Mouse (Mus musculus) heart, adult 8-10 months (tissue): Measurements from ENCODE around the gene Hic1. TPM values are rescaled to one million over a fixed set of nuclear protein-coding genes. Genes with fewer than 3 reads are reported as not detected.

Experiments
- DNase-seq: peaks from one replicate; pipeline ENCODE4 v3.0.0; 2022; ENCODE audit warnings: low spot score
- microRNA-seq: library from miRNA; unstranded; fragments of <30 nt; microRNA quantifications from one replicate; pipeline ENCODE4 v1.2.0, GENCODE M21; 2022
- total RNA-seq, 4 experiments: library from RNA; stranded (reverse); gene quantifications; 2 replicates each; pipeline ENCODE4 v1.2.4; 2022

Gene Hic1
- total RNA-seq, 4 experiments from 2014 or later = 7.6 to 19.4 (median 16.8) TPM

DNA sequence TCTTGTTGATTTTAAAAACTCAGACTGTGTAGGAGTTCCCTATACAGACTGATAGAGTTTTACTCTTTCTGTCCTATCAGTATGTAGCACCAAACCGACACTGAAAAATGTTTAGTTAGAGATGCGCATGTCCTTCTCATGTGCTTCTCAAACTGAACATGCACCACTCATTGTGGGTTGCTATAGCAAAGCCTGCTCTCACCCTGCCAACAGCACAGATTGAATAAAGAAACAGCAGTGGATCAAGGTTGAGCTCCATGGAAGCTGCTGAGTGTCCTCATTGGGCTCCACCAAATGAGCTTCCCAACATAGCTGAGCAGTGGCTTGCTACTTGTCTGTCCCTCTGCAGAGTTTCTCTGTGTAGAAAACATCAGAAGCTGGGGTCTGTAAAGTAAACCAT, 51.2 kb downstream of the Hic1 start:
- DNase-seq = no peak

GRCm38 (mm10) chr11:75116379-75116778, 52.9 kb downstream of the Hic1 start:
- no peak for DNase-seq

Small RNA genes within 50 kb of the gene (microRNA-seq; reads per million reads assigned to microRNA genes)
- gene Mir132 (508 reads per million, percentile 76 among the genes with 10 or more reads in this experiment), gene Mir212 (14.3 reads per million, percentile 32 among the genes with 10 or more reads in this experiment)

Other genes starting within 250 kb of the Hic1 start
- gene Smg6, start 243.7 kb downstream of the Hic1 start, total RNA-seq = 10 to 100 TPM; 16.7 to 22.8 (median 20.2) TPM
- 10 to 100 TPM; 26.5 to 31.3 (median 29.1) TPM for gene Srr, start 243.6 kb downstream of the Hic1 start, total RNA-seq
- gene Ovca2, start 9.3 kb upstream of the Hic1 start, total RNA-seq = 1 to 10 TPM; 5.6 to 6.9 (median 5.9) TPM
- gene Dph1, start 21.7 kb upstream of the Hic1 start, total RNA-seq = 10 to 100 TPM in 2 of 4 experiments, 1 to 10 TPM in 2; 8.1 to 11.2 (median 9.7) TPM
- 1 to 10 TPM; 5.2 to 7.9 (median 6.8) TPM for gene Rtn4rl1, start 24.3 kb upstream of the Hic1 start, total RNA-seq
- 10 to 100 TPM; 62.6 to 69.4 (median 67.4) TPM for gene Rpa1, start 178.8 kb upstream of the Hic1 start, total RNA-seq
- 10 to 100 TPM in 1 of 4 experiments, 1 to 10 TPM in 3; 5.7 to 10.1 (median 8.3) TPM for gene Smyd4, start 178.9 kb upstream of the Hic1 start, total RNA-seq